Mouse (Mus musculus): ENCODE measurements at regions not wholly inside any gene's neighbourhood (a gene's known extent, or its start where the extent isn't known, plus 50 kb on each side); places are given as distances from the start of the nearest gene placed in this dataset.

DNA sequence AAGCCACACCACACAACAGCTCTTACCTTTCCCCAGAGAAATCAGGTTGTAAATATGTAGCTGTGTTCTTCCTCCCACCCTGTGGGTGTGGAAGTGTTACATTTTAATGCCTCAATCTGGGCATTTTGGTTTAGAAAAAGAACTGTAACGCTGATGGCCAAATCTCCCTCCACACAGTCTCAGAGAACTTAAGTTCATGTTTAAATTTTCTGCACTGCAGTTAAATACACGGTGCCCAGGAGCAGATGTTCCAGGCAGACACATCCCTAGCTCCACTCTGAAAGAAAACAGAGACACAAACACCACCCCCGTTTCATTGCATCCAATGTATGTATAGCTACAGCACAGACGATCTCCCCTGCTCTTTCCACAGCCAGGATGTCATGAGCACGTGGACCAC lies 206.1 kb downstream of the Tle3 start:
- no peak for DNase-seq (ENCODE audit: low read depth, low spot score)

DNA sequence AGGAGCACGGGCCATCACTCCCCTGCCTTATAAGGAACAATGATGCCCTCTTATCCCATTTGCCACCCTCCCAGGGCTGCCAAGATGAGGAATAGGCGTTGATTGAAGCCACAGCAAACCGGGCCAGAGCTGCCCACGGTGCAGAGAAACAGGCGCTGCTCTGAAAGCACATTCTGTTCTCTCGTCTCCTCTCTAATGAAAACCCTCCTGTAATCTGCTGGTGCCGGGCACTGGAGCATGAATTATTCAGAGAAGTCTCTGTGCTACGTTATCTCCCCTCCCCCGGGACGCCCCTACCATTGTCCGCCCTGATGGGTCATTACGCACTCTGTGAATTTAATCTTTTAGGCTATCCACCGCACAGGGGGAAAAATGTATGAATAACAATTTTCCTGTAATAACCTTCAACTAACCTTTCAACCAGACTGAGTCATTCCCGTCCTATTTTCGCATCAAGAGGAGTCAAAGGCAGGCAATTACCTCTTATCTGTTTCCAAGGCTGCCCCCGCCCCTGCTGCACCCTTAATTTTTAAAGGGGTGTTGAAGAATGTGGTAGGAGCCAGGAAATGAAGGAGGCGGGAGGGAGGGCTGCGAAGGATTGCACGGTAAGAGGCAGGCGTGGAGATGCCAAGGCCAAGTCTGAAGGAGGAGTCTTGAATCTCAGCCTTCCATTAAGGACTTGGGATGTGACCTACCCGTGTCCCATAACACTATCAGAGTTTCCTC lies 201.6 kb downstream of the Tle3 start:
- no peak for DNase-seq (ENCODE audit: low read depth, low spot score)

DNA sequence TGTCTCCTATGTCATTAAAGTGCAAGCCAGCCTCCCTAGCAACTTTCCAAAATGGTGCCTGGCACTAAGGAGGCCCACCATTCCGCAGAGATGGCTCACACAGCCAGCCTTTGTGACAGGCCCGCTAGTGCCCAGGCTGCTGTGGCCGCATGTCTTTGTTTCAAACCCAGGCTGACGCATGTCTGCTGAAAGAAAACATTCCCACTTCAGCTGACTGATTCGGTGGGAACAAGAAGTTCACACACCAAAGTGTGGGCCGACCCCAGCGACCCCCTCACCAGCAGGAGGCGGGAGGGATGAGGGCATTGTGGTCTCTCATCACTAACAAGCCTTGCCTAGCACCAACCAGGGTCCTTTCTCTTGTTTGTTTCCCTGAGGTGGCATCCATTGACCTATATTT lies 190.9 kb downstream of the Tle3 start:
- DNase-seq (ENCODE audit: low read depth, low spot score): no peak

DNA sequence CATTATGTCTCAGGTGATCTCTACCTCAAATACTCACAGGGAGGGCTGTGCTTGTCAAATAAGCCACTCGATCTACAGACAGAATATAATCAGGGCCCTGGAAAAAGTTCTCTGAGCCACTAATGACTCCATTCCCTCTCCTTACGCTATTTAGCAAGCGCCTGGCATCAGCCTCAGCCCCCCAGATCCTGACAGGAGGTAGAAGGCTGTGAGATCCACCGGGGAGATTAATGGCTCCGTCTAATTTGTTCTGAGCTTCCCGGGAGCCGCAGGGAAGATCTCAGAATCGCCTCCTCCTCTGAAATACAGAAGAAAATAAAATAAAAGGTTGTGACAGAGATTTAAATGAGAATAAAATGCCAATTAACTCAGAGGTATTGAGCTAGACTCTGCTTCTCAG lies 189.4 kb downstream of the Tle3 start:
- DNase-seq (ENCODE audit: low read depth, low spot score): no peak

DNA sequence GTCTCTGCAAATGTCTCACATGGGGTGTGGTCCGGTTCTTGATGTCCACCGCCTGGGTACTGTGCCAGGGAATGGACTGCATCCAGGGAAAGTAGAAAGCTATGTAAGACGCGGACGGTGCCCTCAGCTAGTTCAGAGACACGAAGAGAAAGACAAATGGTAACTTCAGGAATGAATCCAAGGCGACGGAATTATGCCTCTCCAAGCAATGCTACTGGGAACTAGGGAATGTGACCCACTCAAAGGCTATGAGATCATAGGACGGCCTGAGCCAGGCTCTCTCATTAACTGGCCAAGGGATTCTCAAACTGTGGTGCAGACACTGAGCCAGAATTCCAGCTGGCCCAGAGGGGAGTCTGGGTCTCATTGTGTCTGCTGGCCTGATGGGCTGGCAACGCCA lies 186.5 kb downstream of the Tle3 start:
- DNase-seq (ENCODE audit: low read depth, low spot score): no peak

DNA sequence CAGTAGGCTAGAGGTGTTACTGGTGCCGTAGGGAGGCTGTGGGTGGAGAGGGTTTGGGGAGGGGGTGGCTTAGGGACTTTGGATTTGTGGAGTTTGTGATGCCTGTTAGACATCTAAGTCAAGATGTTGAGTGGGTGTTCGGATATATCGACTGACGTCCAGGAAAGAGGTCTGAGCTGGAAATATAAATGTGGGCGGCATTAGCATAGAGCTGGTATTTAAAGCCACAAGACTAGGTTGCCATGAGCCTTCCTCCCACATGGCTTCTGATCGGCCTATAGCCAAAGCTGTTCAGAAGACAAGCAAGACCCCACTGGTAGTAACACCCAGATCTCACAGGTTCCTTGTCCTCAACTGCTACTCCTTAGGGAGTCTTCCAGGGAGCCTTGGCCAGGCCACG lies 184.9 kb downstream of the Tle3 start:
- no peak for DNase-seq (ENCODE audit: low read depth, low spot score)

DNA sequence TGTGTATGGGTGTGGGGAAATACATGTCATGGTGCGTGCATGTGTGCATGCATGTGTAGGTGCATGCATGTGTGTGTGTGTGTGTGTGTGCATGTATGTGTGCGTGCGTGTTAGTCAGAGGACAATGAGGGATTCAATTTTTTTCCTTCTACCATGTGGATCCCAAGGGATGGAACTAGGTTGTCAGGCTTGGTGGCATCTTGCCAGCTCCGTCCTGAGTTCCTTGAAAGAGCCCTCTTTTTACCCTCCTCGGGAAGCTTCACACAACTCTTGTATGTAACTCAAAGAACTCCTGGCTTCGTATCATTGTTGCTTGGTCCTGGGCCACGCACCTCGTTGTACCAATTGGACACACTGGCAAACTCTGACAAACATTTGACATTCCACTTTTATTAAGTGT lies 183.0 kb downstream of the Tle3 start:
- DNase-seq (ENCODE audit: low read depth, low spot score): no peak

DNA sequence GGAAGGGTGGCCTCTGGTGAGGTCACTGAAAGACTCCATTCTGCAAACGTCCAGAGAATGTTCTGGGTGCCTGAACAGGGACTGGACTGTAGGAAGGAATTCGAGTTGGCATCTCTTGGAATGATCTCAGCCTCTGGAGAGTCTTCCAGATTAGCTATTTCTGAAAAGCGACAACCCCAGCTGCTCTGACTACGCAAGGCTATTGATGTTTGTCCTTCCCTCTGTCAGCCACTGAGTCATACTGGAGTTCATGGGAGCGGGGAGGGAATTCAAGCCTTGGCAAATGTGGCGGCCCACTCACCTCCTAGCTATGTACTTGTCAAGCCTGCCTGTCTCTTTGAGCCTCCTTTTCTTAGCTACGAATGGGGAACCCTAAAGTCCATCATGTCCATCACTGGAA lies 182.4 kb downstream of the Tle3 start:
- no peak for DNase-seq (ENCODE audit: low read depth, low spot score)

DNA sequence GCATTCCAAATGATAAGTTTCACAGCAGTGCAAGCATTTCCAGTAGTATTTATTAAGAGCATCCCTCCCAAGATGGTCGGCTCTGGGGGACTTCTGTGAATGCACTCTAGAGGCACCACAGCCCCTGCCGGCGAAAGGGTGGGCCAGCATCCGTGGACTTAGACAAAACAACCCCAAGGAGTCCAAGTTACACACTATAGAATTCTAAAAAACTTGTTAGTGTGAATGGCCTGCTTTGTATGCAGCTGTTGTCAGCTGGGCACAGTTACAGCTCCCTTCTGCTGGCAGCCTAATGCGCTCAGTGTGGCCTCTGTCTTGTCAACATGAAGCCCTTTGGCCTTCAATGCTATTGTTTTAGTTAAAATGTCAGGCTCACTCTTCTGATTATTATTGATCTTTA lies 181.5 kb downstream of the Tle3 start:
- DNase-seq (ENCODE audit: low read depth, low spot score): no peak

DNA sequence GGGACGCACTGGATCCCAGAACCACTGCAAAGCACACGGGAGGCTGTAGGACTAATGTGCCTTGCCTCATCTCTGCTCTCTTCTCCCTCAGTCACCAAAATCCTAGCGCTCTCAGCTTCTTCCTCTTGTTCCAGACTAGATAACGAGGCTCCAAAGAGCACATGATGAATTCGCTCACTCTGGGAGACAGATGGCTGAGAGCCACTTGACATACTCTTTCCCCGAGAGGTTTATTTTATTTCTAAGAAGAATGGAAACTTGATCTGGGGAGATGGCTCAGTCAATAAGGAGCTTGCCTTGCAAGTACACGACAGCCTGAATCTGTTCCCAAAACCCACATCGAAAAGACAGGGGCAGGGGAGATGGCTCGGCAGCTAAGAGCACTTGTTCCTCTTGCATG lies 179.2 kb downstream of the Tle3 start:
- no peak for DNase-seq (ENCODE audit: low read depth, low spot score)

DNA sequence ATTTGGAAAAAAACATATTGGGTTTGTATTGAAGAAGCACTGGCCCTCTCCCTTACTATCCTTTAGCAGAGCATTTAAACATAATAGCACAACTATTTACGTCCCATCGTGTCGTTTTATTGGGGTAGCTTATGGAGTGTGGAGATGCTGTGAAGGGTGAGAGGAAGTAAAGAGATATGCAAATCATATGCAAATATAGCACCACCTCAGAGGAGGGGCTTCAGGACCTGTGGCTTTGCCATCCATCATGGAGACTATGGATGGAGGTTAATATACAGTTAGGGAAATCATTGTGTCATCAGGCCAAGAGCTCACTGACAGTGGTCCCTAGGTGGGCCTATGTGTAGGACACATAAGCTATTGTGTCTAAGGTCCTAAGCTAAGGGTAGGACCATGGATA lies 178.2 kb downstream of the Tle3 start:
- no peak for DNase-seq (ENCODE audit: low read depth, low spot score)

DNA sequence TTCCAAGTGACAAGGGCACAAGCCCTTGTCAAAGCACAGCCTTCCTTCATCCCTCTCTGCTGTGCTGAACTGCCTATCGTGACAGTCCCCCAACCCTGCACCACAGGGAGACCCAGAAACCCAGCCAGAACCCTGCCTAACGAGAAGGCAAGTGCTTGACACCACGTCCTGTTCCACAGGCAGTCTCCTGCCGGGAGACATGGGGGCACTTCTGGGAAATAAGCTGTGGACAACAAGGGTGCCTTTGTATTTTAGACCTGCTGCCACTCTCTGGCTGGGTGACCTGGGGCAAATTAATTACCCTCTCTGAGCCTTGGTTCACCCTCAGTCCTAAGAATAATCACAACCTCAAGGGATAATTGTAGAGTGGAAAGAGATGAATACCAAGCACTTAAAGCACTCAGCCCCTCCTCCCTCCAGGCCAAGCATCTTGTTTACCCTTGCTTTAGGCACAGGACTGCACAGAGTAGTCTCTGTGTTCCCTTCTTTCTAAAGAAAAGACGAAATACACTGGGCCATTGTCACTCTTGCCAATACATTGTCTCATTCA lies 177.6 kb downstream of the Tle3 start:
- DNase-seq (ENCODE audit: low read depth, low spot score): no peak

DNA sequence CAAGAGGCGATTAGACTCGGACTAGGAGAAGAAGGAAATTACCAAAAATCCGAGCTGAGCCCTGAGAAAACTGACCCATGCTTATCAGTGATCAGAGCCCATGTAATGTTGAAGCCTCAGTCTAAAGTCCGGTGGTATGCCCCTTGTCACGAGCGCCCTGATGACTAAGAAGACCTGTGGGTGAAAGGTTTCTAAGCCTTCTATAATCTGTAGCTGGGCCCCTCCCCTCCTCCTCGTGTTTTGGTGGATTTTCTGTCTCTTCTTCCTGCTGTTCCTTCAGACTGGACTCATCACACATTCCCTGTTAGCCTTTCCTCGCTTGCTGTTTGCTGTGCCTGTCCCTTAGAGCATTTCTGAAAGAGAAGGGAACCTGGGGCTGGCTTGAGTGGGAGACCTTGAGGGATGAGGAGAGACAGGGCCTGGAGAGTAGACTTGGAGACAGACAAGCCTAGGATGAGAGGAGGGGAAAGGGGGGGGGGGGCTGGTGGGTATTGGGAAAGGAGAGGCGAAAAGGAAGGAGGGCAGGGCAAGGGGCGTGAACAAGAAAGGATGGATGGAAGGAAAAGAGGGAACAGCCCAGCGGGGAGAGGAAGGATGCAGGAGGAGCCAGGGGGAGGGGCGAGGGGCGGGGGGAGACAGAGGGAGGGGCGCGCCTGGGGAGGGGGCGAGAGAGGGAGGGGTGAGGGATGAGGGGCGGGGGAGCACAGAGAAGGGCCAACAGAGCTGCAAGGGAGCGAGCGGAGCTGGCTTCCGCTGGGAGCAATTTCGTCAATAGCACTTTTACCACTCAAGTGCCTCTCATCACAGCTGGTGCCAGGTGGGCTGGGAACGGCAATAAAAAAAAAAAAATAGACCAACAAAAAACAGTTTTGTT lies 165.4 kb downstream of the Tle3 start:
- DNase-seq (ENCODE audit: low read depth, low spot score): no peak

DNA sequence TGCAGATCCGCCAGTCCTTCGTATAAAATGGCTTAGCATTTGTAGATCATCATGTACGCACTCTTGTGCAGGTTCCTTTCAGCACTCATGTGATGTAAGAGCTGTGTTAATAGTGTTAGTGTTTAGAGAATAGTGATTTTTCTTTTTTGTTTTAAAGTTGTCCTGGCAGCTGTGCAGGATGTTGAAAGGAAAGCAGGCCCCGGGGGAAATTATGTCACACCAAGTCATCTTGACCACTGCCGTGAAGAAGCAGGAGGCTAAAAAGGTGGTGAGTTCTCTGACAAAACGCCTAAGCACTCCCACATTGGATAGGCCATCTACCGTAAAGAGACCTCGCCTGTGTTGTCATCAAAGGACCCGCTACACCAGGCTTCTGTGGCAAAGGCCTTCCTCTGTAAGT lies 161.1 kb downstream of the Tle3 start:
- DNase-seq (ENCODE audit: low read depth, low spot score): no peak

DNA sequence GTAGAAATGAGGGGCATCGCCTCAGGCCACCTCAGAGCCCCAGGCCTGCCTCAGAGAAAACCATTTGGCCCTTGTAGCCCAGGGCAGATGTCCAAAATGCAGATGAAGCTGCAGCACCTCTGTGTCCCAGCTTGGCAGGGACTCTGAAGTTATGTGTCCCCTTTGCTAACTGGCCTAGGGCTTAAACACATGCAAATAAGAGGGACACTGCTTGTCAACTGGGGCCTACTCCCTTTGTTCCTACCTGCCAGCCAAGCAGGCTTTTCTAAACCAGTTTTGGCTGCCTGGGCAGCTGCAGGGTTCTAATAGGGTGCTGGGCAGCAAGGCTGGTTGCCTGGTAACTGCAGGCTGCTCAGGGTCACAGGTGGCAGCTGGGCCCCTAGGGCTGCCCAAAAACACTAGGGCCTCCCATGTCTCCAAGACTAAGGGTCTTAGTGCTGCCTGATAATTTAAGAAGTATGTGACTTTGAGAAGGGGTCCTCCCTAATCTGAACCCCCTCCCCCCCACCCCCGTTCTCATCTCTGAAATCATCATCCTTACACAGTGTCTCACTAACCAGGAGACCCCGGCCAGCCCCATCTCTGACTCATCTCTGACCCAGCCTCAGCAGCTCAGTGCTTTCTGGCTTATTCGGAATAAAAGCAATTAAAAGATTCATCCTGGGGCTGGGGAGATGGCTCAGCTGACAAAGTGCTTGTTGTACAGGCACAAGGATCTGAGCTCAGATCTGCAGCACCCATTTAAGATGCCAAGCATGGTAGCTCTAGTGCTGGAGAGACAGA lies 158.3 kb downstream of the Tle3 start:
- DNase-seq (ENCODE audit: low read depth, low spot score): peak; percentile 45

DNA sequence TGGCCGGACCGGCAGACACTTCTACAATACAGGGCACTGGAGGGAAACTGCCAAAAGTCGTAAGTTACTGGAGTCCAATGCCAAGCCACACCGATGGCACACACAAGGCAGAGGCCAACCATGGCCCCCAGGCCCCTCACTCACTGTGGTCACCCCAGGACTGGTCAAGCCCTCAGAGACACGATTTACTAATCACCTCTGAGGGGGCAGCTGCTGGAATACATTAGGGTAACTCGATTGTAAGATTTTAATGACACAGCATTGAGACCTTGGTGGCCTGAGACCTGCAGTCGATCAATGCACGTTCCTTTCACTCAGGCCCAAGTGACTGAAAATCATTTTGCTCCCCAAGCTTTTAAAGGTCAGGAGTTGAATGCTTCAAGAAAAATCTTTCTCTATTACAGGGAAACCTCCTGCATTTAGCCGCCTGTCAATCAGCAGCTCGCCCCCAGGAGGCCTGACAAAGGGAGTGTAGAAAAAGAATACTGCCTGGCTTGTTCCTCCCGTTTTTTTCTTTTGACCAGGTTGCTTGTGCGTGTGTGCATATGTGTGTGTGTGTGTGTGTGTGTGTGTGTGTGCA lies 156.2 kb downstream of the Tle3 start:
- no peak for DNase-seq (ENCODE audit: low read depth, low spot score)

DNA sequence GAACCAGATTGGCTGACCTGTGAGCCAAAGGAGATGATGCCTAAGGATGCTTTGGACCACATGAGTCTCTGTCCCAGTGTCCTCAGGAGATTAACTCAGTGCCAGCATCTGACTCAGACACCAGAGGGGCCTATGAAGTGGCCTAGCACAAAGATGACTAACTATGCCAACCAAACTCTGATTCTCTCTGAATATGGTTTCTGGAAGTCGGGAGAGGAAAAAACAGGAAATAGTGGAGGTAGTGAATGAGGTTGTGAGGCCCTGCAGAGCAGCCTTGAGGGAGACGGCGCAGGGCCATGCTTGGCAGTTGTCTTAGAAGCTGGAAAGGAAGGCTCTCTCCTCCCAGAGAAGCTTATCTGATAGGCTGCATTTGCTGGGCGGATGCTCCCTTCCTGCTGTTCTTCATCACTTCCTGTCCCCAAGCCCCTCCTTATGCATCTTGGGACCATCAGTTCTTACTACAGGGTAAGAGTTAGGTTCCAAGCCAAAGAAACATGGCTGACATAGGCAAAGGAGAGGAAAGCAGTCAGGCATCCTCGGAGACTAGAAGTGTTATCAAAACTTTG lies 155.4 kb downstream of the Tle3 start:
- no peak for DNase-seq (ENCODE audit: low read depth, low spot score)

DNA sequence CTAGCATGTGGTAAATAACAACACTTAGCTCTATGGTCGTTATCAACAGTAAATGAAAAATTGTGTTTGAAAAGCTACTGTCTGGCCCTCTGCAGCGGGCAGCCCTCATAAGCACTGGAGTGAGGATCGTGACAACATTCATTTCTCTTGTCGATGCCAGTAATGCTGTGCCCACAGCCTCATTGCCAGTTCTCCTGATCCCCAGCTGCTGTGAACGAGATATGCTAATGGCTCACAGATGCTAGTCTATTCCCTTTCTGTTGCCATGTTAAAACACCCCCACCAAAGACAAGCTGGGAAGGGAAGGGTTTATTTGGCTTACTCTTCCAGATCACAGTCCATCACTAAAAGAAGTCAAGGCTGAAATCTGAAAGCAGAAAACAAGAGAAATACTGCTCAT lies 148.0 kb downstream of the Tle3 start:
- no peak for DNase-seq (ENCODE audit: low read depth, low spot score)

DNA sequence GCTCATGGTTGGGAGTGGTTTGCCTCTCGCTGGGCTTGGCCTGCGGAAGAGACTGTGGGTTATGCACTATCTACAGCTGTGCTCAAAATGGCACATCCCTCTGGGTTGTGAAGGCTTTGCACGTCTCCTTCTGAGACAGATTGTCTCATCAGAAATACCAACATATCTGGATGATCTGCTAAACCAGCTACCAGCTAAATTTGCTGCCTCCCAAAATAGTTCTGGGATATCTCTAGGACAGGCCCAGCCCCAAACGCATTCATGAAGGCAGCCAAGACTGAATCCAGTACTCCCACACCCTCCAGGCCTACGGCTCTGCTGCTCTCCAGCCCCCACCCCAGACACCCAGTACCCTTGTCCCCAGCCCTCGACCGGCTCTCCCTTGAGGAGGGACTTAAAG lies 145.7 kb downstream of the Tle3 start:
- DNase-seq (ENCODE audit: low read depth, low spot score): no peak

DNA sequence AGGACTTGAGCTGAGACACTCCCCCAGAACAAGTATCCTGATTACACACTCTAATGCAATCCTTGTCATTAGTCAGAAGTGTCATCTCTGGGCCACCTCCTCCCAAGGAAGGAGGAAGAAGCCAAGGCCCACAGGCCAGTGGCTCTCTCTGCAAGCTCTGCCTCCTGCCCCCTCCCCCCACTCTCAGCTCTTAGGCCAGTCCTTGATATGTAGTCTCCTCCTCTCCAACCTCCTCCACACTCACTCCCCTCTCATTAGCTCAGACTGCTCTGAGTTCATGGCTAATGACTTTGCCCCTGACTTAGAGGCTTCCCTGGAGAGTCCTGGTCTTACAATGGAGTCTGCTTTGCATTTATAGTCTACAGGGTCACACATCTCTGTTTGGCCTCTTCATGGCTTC lies 139.3 kb downstream of the Tle3 start:
- DNase-seq (ENCODE audit: low read depth, low spot score): no peak

DNA sequence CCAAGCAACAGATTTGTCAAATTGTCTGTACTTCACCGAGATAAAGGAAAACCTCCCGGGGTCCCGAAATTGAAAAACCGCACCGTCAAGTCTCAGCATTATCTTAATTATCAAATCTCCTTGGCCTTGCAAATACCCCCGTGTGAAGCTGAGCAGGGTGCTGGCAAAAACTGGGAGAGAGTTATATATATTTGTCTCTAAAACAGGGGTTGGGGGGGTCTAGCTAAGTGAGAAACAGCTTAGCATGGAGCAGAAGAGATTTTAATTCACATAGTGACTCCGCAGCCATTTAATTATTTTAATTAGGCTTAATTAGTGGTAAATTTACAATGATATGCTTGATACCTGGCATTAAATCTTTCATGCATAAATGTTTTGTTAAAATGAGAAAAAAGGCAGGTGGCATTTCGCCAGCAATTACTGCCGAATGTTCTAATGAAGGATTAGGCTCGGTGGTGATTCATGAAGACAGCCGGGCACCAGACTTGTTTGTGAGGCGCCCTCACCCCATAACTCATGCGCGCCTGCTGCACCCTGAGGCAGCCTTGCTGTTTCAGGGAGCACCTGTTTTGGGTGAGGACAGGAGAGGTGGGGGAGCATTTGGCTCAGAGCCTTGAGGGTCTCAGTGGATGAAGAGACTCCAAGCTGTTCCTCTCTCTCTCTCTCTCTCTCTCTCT lies 138.2 kb downstream of the Tle3 start:
- peak; percentile 54 for DNase-seq (ENCODE audit: low read depth, low spot score)
